27 mouse cellular contexts compared by ENCODE assay signal in the genomic region with DNA sequence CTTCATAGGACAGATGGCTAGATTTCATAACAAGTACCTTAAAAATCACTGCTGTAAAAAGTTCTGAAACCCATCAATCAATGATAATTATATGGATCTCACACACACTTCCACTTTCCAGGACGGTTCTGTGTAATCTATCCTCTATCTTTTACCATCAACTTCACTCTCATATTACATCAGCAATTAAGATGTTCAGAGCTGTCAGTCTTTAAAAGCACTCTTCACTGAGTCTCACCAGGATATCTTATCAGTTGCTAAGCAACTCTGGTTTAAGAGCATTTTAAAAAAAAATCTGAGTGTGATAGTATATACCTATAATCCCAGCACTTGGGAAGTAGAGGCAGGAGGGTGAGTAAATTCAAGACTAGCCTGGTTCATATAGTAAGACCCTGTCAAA.
"Had no signal": no experiment of that assay in that cellular context is flagged by ENCODE, and none has a peak within 500 bp of the region (broad histone marks: within the 10 kb centered on the region; RNA-seq: fewer than 3 reads in every experiment).

No protein-coding gene starts in this region.

- H3K4me2 ChIP-seq: heart, embryonic 11.5 days; heart, embryonic 13.5 days; heart, embryonic 15.5 days; hindbrain, embryonic 13.5 days; hindbrain, embryonic 15.5 days; limb, embryonic 13.5 days; limb, embryonic 15.5 days; liver, embryonic 12.5 days had no signal

- H3K9me3 ChIP-seq: heart, embryonic 13.5 days; heart, embryonic 15.5 days; hindbrain, embryonic 13.5 days; hindbrain, embryonic 15.5 days; limb, embryonic 13.5 days; limb, embryonic 15.5 days; liver, embryonic 12.5 days had no signal

- H3K4me3 ChIP-seq: gastrocnemius, adult 2 months; heart, adult 2 months; heart, embryonic 13.5 days; heart, embryonic 15.5 days; hindbrain, embryonic 13.5 days; hindbrain, embryonic 15.5 days; layer of hippocampus, adult 2 months; left cerebral cortex, adult 2 months; limb, embryonic 13.5 days; limb, embryonic 15.5 days; liver, embryonic 12.5 days had no signal

- H3K36me3 ChIP-seq: heart, embryonic 13.5 days; heart, embryonic 15.5 days; hindbrain, embryonic 13.5 days; hindbrain, embryonic 15.5 days; limb, embryonic 13.5 days; limb, embryonic 15.5 days; liver, embryonic 12.5 days had no signal

- H3K9ac ChIP-seq: heart, embryonic 13.5 days; heart, embryonic 15.5 days; hindbrain, embryonic 13.5 days; hindbrain, embryonic 15.5 days; limb, embryonic 13.5 days; limb, embryonic 15.5 days; liver, embryonic 12.5 days; liver, embryonic 14.5 days had no signal

- ATAC-seq: hindbrain, postnatal 0 days; intestine, embryonic 16.5 days; liver, embryonic 12.5 days had no signal

- H3K4me1 ChIP-seq: heart, embryonic 13.5 days; heart, embryonic 15.5 days; hindbrain, embryonic 13.5 days; hindbrain, embryonic 15.5 days; limb, embryonic 13.5 days; limb, embryonic 15.5 days; liver, embryonic 12.5 days had no signal

- H3K27me3 ChIP-seq: heart, embryonic 13.5 days; heart, embryonic 15.5 days; hindbrain, embryonic 13.5 days; hindbrain, embryonic 15.5 days; limb, embryonic 13.5 days; limb, embryonic 15.5 days; liver, embryonic 12.5 days had no signal

- DNase-seq: gastrocnemius, adult 2 months; gastrocnemius, postnatal 10 days; gastrocnemius, postnatal 36 days; heart, adult 11 months; heart, adult 2 months; heart, postnatal 14 days; heart, postnatal 36 days; kidney, adult 11 months; kidney, adult 2 months; kidney, adult 9 months; kidney, postnatal 10 days; kidney, postnatal 25 days; kidney, postnatal 4 days; left cerebral cortex, postnatal 4 days had no signal

- H3K27ac ChIP-seq: gastrocnemius, adult 2 months; heart, adult 2 months; heart, embryonic 13.5 days; heart, embryonic 15.5 days; hindbrain, embryonic 13.5 days; hindbrain, embryonic 15.5 days; hindbrain, postnatal 0 days; layer of hippocampus, adult 2 months; left cerebral cortex, adult 2 months; limb, embryonic 13.5 days; limb, embryonic 15.5 days; liver, embryonic 12.5 days; liver, embryonic 14.5 days had no signal
